Mouse (Mus musculus) embryo, embryonic 11.5 days (tissue): Measurements from ENCODE around the gene Scgb1a1.

Experiments
- DNase-seq: peaks from one replicate; pipeline ENCODE4 v3.0.0-alpha.2; 2012; ENCODE audit warnings: low read depth, low spot score

Scgb1a1 gene

DNA sequence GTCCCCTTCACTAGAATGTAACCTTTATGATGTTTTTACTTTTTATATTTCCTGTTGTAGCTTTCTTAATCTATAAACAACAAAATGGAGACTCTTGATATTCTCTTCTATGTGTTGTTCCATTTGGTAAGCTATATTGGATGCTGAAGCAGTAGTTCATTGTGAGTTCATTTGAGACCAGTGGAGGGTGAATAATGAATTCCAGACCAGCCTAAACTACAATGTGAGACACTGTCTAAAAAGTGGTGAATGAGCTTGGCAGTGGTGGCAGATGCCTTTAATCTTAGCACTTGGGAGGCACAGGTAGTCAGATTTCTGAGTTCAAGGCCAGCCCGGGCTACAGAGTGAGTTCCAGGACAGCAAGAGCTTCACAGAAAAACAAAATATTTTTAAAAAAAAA, 44.6 kb downstream of the Scgb1a1 start:
- no peak for DNase-seq

DNA sequence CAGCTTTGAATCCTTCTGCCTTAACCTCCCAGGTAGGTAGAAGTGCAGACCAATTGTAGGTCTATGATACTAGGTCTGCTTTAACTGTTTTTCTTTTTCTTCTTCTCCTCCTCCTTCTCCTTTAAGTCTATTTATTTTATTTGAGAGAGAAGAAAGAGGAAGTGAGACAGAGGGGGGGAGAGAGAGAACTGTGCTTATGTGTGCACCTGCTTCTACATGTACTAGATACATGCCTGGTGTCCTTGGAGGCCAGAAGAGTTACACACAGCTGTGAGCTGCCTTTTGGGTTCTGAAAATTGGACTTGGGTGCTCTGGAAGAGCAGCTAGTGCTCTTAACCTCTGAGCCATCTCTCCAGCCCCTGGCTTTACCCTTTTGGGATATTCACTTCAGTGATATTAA, 46.7 kb downstream of the Scgb1a1 start:
- no peak for DNase-seq

DNA sequence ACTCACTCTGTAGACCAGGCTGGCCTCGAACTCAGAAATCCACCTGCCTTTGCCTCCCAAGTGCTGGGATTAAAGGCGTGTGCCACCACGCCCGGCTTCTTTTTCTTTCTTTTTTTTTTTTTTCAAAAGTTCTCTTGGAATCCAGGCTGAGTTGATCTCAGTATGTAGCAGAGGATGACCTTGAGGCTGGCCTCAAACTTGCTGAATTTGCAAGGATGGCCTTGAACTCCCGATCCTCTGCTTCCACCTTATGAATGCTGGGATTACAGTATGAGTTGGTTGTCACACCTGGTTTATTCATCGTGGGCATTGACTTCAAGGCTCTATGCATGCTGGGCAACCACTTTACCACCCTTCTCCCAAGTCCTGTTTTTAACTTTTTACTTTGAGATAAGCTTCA, 47.1 kb downstream of the Scgb1a1 start:
- no peak for DNase-seq

DNA sequence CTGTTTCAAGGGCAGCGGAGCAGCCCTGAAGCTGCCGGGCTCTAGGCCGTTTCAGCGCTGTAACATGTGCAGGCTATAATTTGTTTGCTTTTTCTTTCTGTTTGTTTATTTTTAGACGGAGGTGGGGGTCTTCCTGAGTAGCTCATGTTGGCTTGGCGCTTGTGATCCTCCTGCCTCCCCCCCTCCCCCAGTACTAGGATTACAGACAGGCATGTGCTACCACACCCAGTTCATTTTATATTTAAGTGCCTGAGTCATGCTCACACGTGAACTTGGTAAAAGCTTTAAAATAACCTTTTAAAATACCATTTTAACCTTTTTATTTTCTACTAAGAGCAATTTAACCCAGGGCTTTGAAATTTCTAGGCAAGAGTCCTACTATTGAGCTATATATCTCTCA, 47.8 kb downstream of the Scgb1a1 start:
- DNase-seq, result no peak

DNA sequence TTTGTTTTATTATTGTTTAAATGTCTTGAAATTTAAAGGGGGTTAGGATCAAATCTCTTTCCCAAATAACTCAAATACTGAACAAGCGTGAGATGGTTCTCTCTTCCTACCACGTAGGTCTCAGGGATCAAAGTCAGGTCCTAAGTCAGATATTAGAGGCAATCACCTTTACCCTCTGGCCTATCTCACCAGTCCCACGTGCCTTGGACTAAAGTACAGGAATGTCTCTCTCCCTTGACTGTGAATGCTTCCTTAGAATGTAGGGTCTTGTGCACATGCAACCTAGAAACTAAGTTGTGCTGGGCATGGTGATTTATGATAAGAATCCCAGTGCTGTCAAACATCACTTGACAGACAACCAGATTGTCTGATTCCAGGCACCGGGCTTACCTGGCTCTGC, 48.5 kb downstream of the Scgb1a1 start:
- DNase-seq, result no peak

DNA sequence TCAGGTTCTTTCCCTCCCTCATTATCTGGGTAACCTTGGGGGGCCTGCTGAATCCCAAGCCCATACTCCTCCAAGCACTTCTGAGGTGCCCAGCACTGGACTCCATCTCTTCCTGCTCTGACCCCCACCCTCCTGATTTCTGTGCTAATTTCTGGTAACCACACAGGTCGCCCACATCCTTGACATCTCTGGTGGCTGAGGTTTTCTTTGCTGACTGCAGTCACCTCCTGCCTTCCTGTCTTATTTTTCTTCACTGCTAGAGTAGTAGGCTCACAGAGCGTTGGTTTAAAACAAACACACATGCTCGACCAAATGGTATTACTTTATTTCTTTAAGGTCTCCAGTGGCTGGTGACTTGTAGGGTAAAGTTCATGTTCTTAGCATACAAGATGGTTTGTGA, 49.6 kb downstream of the Scgb1a1 start:
- no peak for DNase-seq

DNA sequence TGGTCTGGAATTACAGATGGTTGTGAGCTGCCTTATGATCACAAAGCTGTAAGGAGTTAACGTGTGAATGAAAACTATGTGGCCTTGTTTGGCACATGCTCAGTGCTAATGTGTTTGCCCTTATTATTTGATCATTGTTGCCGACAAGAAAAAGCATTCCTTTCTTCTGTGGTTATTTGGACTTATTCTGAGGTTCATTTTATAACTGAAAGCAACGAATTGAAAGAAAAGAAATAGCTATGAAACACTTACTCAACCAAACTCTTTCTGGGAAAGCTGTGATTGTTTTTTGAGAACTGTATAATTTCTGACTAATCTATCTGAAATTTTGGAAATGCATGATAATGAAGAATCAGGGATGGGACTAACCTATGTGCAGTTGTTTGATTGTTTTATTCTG, 52.7 kb downstream of the Scgb1a1 start:
- DNase-seq, result no peak

DNA sequence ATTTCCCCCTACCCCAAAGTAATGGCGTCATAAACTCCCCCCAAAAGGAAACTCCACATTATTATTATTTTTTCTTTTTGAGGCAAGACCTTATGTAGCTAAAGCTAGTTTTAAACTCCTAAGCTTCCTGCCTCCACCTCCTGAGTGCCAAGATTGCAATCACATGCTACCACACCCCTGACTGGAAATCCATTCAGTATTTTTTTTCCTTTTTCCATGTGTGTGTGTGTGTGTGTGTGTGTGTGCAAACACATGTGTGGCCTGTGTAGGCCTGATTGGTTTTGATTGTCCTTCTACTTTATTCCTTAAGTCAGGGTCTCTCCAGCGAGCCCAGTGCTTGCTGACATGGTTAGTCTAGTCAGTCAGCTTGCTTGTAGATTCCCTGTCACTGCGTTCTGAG, 53.3 kb downstream of the Scgb1a1 start:
- no peak for DNase-seq
